Mouse (Mus musculus) hematopoietic stem cell, adult 5-6 weeks (primary cell): ENCODE results near the gene Rac3. TPM values are rescaled to one million over a fixed set of nuclear protein-coding genes. Genes with fewer than 3 reads are reported as not detected.
"Not testable (repeated sequence)": the region's sequence is repeated elsewhere in the genome, so short reads cannot be mapped to it uniquely, and the experiment has no call there.

Source experiments
- ATAC-seq, 2 experiments: fragments of 125-278 bp in 1 of 2; replicated peaks in 1 of 2; 2 replicates each; pipeline ENCODE4 v1.8.0; 2016 to 2017; ENCODE audit warnings: inconsistent platforms in 2 of 2, mild to moderate bottlenecking in 2 of 2, moderate number of reproducible peaks in 2 of 2, low read depth in 1 of 2, moderate TSS enrichment in 1 of 2; ENCODE audit not compliant: low FRiP score in 2 of 2, poor library complexity in 2 of 2, severe bottlenecking in 2 of 2, insufficient read depth in 1 of 2, low TSS enrichment in 1 of 2
- total RNA-seq: library from RNA; stranded (forward); fragments of 172-1452, 232-1000 nt; gene quantifications from 2 replicates; pipeline ENCODE4 v1.2.3, GENCODE M21; 2017

The Rac3 gene
- total RNA-seq, result not detected in 2 replicates

- ATAC-seq, result no peak; a peak in 1 of 4 replicates
Observed at GRCm38 (mm10) chr11:120721124-120722066, at the start of gene Rac3. Rac3 (plus strand) TSS chr11:120721470.

GRCm38 (mm10) chr11:120672687-120673593, 48.3 kb upstream of the Rac3 start, which contains the start of gene Aspscr1:
Aspscr1 (plus strand) TSS chr11:120672973.
- peak; percentile 86 to 90 for ATAC-seq

DNA sequence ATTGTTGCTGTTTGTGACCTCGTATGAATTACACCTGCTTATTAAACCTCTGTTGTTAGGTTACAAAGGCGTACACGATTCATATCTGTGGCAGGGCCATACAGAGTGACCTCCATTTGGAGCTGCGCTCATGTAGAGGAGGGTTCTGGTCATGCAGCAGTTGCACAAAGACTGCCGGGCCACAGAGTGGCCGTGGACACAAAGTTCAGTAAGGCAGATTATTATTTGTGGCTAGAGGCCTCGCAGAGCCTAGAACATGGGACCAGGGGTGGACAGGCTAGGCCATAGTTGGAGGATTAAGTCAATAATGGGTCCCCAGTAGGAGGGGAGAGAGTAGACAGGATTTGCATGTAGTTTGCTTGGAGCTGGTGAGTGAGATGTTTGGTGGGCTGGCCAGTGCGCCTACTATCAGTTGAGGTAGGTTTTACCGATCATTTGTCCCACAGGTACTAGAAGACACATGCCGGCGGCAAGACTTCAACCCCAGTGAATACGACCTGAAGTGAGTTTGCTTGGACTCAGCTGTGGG, 47.6 kb upstream of the Rac3 start:
- ATAC-seq, result peak in 1 of 2 experiments; percentile 5; a peak in 2 of 4 replicates

- ATAC-seq, result not testable (repeated sequence)
Observed at GRCm38 (mm10) chr11:120675875-120676274, 45.4 kb upstream of the Rac3 start.

DNA sequence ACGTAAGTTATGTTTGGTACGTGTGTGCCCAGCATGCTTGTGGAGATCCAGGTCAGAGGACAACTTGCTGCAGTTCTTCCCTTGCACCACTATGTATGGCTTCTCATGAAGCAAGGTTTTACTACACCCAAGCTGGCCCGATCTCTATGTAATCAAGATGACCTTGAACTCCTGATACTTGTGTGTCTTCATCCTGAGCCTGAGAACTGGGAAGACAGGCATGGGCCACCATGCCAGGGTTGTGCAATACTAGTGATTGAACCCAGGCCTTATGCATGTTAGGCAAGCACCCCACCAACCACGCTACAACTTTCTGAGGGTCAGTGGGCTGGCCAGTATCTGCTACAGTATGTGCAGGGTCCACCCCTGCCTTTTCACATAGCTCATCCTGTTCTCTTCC, 44.3 kb upstream of the Rac3 start:
- no peak for ATAC-seq

- peak; percentile 49 to 76; a peak in 2 of 4 replicates for ATAC-seq
Observed at GRCm38 (mm10) chr11:120679909-120680308, 41.4 kb upstream of the Rac3 start.

DNA sequence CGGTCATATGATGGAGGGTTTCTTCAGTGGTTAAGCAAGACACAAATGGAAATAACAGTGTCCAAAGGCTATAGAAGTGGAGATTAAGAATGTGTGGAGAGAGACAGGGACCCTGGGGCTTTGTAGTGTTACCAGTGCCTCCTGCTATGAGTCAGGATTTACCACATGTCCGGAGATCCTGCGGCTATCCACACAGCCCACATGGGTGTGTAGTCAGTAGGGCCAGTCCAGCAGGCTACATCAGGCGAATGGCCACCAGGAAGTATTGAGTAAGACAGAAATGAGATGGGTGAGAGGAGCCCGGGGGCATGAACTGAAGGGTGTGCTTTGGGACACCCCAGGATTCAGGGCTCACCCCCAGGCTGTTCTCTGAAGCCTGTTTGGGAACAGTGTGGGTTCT, 38.6 kb upstream of the Rac3 start:
- no peak for ATAC-seq

DNA sequence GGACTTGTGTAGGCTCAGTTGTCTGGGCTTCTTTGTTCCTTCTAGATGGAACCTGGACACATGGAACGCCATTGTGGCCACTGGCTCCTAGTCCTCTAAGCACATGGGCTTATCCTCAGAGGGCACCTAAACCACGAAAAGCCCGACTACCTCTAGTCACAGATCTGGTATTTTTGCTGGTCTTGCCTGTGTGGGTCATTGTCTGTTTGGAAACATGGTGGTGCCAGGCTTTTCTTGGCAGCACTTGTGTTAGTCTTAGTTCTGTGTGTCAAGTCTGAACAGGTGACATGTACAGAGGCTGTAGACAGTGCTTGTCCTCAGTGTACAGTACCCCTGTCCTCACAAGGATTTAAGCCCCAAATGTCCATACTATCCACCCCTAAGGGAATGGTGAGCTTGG, 37.7 kb upstream of the Rac3 start:
- ATAC-seq, result no peak

- ATAC-seq, result no peak
Observed at GRCm38 (mm10) chr11:120684086-120684485, 37.2 kb upstream of the Rac3 start.

DNA sequence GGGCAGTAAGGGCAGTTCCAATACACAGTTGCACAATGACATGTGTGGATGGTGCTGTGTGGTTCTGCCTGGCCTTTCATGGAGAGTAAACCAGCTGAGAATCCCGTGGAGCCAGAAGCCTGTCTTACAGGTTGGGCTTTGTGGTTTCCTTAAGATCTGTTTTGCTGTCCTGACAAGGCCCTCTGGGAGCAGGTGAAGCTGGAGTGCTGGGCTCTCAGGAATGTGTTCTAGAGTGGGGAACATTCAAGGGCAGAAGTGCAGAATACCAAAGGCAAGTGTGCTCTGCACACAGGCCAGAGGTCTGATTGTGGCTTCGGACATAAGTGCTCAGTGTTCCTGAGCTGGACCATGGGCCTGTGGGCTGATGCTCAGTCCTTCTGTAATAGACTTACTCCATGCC, 36.6 kb upstream of the Rac3 start:
- ATAC-seq, result no peak

DNA sequence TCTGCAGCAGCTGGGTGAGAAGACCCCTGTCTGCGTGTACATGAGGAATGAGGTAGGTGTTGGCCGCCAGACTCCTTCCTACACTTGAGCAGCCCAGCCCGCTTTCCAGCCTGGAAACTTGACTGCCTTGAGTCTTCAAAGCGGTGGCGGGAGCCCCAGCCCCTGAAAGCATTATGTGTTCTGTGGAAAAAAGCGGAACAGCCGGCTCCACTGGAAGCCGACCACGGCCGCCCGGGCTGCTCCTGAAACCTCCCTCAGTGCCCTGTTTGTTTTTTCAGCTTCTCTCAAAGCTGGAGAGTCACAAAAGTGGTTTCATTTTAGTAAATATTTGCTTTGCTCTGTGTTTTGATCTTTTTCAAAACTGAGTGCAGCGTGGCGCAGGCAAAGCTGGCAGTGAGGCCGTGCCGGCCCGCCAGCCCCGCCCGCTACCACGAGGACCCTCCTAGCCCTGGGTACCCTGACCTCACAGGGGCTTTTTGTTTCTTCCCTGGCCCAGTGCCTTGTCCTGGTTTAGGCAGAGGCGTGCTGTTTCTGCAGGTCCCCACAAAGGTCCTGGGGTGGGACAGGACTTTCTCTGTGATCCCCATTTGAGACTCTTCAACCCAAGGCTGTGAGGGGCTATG, 34.5 kb upstream of the Rac3 start:
- ATAC-seq, result no peak

DNA sequence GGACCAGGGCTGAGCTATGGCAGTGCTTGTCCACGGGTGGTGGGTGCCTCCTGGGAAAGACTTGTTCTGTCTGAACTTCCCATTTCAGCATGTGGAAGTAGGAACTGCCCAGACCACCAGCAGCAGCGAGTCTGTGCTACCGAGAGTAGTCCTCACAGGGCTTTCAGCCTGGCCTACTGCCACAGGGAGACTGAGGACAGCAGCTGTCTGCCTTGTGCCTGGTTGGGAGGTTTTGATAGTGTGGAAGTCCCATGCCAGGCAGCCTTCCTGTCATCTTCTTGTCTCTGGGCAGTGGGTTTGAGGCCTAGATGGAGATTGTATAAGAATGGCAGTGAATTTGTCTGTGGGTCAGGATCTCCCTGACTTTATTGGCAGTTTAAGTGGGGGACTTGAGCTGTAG, 31.9 kb upstream of the Rac3 start:
- ATAC-seq, result no peak

DNA sequence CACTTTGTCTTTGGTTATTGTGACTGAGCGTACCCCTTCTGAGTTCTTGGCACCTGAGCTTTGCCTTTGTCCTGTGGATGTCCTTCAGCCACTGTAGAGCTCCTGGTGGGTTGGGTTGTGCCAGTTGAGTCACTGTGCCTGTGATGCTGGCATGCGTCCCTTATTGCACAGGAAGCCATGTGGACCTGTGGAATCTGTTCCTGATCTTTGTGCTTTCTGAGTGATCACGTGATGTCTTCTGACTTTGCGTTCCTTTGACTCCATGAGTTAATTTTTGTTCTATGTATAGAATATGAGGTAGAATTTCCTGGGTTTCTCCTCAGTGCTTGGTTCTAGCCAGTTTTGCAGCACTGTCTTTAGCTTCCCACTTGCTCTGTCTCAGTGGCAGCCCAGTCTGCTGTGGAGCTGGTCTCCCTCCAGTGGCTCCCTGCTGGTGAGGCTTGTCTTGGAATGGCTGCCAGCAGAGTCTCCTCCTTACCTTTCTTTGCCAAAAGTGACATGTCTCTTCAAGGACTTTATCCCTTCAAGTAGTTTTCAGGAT, 28.7 kb upstream of the Rac3 start:
- ATAC-seq, result no peak

- ATAC-seq, result no peak
Observed at GRCm38 (mm10) chr11:120693461-120693860, 27.8 kb upstream of the Rac3 start.

GRCm38 (mm10) chr11:120695184-120695583, 26.1 kb upstream of the Rac3 start:
- ATAC-seq, result no peak

DNA sequence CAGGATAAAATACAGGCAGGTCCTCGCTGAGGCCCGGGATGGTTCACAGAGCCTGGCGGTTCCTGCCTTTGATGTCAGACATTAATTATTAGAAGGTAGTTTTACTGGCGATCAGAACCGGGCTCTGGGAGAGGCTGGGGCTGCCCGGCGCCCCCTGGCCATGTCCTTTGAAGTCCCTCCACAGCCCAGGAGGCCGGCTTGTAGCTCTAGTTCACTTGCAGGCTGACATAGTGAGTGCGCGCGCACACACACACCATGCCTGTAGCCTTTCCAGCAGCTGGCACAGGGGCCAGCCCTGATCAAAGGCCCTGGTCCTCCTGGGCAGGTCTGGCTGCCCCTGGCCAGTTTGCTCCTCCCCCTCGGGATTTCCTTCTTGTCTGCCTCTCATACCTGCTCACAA, 25.6 kb upstream of the Rac3 start:
- no peak for ATAC-seq

- no peak for ATAC-seq
Observed at GRCm38 (mm10) chr11:120696568-120696967, 24.7 kb upstream of the Rac3 start.
